Mouse (Mus musculus) intestine, embryonic 15.5 days (tissue): ENCODE data around the gene Unc5c. TPM values are rescaled to one million over a fixed set of nuclear protein-coding genes. Genes with fewer than 3 reads are reported as not detected.

Experiments
- ATAC-seq: fragments of 200-750 bp; cut with Nextera tagmentation; 2 replicates; pipeline ENCODE4 v1.8.0; 2017; ENCODE audit warnings: moderate TSS enrichment, moderate library complexity
- H3K27ac ChIP-seq: fragments of 300-500 bp; sonication (generic); 2 replicates; pipeline ENCODE4 v1.5.1; 2015; ENCODE audit warnings: mild to moderate bottlenecking, inconsistent platforms
- H3K27me3 ChIP-seq: fragments of 300-500 bp; sonication (generic); replicated peaks from 2 replicates; pipeline ENCODE4 v1.6.1; 2015; ENCODE audit warnings: inconsistent platforms
- H3K36me3 ChIP-seq: fragments of 300-500 bp; sonication (generic); 2 replicates; pipeline ENCODE4 v1.6.1; 2015; ENCODE audit warnings: inconsistent platforms
- H3K4me1 ChIP-seq: fragments of 300-500 bp; sonication (generic); replicated peaks from 2 replicates; pipeline ENCODE4 v1.6.1; 2015; ENCODE audit warnings: inconsistent platforms
- H3K4me2 ChIP-seq: fragments of 300-500 bp; sonication (generic); replicated peaks from 2 replicates; pipeline ENCODE4 v1.6.1; 2015; ENCODE audit warnings: mild to moderate bottlenecking, inconsistent platforms
- H3K4me3 ChIP-seq: fragments of 300-500 bp; sonication (generic); replicated peaks from 2 replicates; pipeline ENCODE4 v1.5.1; 2015; ENCODE audit warnings: inconsistent platforms
- H3K9ac ChIP-seq: fragments of 300-500 bp; sonication (generic); 2 replicates; pipeline ENCODE4 v1.6.1; 2015; ENCODE audit warnings: inconsistent platforms
- H3K9me3 ChIP-seq: fragments of 300-500 bp; sonication (generic); 2 replicates; pipeline ENCODE4 v1.6.1; 2016; ENCODE audit warnings: inconsistent platforms
- WGBS: fragments of 180-500 bp; shearing (Covaris S2); methylation state at CpG from one replicate; pipeline ENCODE4 v1.1.7; 2015; 5-methylcytosine and 5-hydroxymethylcytosine counted together
- polyA plus RNA-seq: library from polyadenylated mRNA; unstranded; fragments of >200 nt; fragmentation: Nextera tagmentation; extraction: Ambion mirVana; gene quantifications from 2 replicates; pipeline ENCODE4 v1.2.1, GENCODE M21; 2015

The Unc5c gene
- polyA plus RNA-seq, 1 experiment from 2014 or later, result 8.9 TPM

DNA sequence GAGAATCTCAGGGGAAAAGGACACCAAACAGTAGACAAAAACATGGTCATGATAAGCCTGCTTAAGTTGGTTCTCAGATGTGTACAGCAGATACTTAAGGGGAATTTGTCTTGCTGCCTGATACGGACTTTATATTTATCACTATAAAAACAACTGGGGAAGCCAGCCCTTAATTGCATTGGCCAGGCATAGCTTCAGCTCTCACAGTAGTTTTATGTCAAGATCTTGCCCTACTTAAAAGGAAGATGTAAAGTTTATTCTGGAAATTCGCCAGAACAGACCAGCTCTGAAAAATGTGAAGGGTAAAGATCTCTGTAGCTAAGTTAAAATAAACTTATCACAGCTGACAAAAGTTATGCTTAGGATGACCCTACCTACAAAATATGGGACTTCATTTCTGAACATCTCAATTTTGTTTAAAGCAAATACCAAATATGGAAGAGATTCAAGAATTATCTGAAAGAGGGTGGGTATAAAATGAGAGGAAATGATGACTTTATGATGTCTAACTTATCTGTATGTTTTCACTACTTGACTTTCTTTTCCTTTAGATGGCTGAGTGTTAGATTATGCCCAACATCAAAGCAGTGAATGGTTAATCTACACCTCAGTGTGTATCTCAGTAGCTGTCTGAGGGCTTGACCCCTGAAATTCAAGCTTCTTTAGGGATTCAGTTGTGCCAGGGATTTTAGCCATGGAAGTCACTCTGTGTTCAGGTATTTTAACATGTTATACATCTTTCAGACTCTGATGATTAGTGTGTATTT, 18.8 kb downstream of the Unc5c start:
- no peak overlapping the region for H3K4me2 ChIP-seq
- ATAC-seq, result peak; percentile 41; the same call in 1 of the 2 replicates
- no peaks in the 10 kb centered on the region for H3K36me3 ChIP-seq
- H3K9me3 ChIP-seq, result no peaks in the 10 kb centered on the region
- no peaks in the 10 kb centered on the region for H3K27me3 ChIP-seq
- no peaks in the 10 kb centered on the region for H3K4me1 ChIP-seq
- WGBS, result 36% methylated on average over 2 of the region's 2 CpGs
- no peak overlapping the region for H3K9ac ChIP-seq
- no peak overlapping the region for H3K4me3 ChIP-seq
- no peak overlapping the region for H3K27ac ChIP-seq

DNA sequence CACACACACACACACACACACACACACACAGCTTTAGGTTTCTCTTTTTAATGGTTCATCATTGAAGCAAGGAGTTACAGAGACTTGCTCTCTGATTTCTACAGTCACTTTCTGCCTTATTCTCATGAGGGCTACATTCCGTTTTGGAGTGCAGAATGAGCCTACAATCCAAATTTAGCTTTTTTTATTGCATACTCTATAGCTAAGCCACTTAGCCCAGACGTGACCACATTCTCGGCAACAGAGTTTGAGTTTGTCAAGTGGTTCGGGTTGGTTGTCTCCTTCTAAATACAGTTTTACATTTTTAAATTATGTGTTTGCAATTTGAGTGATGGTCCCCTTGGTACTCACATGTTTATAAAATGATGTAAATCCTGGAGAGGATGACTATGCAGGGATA, 20.2 kb downstream of the Unc5c start:
- no peak for ATAC-seq
- no peaks in the 10 kb centered on the region for H3K9me3 ChIP-seq
- no peaks in the 10 kb centered on the region for H3K4me1 ChIP-seq
- H3K4me3 ChIP-seq, result no peak overlapping the region
- no peaks in the 10 kb centered on the region for H3K27me3 ChIP-seq
- no peak overlapping the region for H3K9ac ChIP-seq
- no peak overlapping the region for H3K4me2 ChIP-seq
- no peak overlapping the region for H3K27ac ChIP-seq
- 60% methylated on average over 4 of the region's 4 CpGs for WGBS
- H3K36me3 ChIP-seq, result no peaks in the 10 kb centered on the region

DNA sequence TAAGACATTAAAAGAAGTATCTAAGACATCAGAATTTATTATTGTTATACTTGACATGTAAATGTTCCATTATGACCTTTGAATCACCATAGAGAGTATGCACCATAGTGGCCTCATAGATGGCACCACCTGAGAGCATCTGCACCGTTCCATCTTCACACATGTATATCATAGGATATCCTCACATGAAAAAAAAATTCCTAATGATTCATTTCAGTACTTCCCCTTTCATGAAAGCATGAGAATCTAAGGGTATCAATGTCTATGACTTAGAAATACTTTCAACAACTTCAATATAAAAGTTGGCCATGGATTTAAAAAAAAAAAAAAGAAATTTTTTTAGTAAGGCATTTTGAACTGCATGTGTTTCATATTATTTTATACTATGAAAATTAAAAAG, 25.6 kb downstream of the Unc5c start:
- Histone ChIP-seq H3K27me3 (no peaks in the 10 kb centered on the region), H3K27ac (no peak overlapping the region), H3K4me3 (no peak overlapping the region), H3K9me3 (no peaks in the 10 kb centered on the region), H3K36me3 (no peaks in the 10 kb centered on the region), H3K4me2 (no peak overlapping the region), H3K4me1 (0 out of 2 replicates have a peak, but pooled peaks cover 6% of the 10 kb centered on the region), H3K9ac (no peak overlapping the region)
- ATAC-seq, result no peak
- 88% methylated on average over 1 of the region's 1 CpGs for WGBS

DNA sequence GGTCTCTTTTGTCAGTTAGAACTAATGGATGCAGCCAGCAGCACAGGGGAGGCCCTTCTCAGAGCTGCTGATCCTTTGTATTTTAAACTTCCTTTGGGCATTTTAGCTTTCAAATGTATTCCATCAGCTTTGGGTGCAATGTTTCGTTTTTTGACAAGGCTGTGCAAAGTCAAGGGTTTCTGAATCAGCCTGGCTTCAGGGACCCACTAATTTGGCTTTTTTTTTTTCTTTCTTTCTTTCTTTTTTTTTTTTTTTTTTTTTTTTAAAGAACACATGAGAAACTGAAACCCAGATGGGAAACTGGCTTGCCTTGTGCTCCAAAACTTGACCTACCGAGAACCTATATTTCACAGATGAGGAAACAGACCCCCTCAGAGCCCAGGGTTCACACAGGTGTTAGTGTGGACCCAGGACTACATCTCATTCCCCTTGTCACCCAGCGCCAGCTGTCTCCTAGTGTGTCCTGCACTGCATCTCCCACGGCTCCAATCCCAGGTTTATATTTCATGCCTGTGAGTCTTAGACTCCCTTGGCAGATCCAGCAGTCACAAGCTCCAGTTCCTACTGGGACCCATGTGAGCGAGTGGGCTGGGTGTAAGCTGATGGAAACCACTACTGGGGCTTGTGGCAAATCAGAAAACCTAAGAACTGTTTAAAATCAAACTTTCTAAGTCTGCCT, 26.4 kb downstream of the Unc5c start:
- Histone ChIP-seq H3K4me2 (0 out of 2 replicates have a peak overlapping the region, but pooled peaks have one; percentile 2), H3K9me3 (no peaks in the 10 kb centered on the region), H3K36me3 (no peaks in the 10 kb centered on the region), H3K27me3 (no peaks in the 10 kb centered on the region), H3K9ac (no peak overlapping the region), H3K4me1 (0 out of 2 replicates have a peak, but pooled peaks cover 6% of the 10 kb centered on the region), H3K27ac (peak overlapping the region; percentile 27; the same call in 1 of the 2 replicates), H3K4me3 (no peak overlapping the region)
- 34% methylated on average over 5 of the region's 5 CpGs for WGBS
- ATAC-seq, result peak; percentile 41; the same call in 1 of the 2 replicates

DNA sequence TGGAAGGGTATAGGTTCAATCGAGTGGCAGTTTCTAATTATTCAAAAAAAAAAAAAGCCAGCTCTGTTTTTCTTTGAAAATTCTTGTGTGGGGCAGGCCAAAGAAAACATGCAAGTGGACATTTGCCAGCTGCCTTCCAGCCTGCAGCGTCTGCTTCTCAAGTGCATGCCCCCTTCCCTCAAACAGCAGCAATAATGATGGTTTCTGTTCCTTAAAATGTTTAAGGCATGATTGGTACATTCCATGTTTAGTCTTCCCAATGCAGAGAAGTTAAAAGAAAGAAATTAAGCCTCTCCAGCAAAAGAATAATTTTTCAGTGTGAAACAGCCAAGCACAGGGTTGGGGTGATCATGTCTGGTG, 26.9 kb downstream of the Unc5c start:
- peak overlapping the region; percentile 27; the same call in 1 of the 2 replicates for H3K27ac ChIP-seq
- no peak overlapping the region for H3K4me3 ChIP-seq
- H3K9ac ChIP-seq, result no peak overlapping the region
- no peaks in the 10 kb centered on the region for H3K36me3 ChIP-seq
- WGBS, result 24% methylated on average over 2 of the region's 2 CpGs
- no peaks in the 10 kb centered on the region for H3K9me3 ChIP-seq
- 0 out of 2 replicates have a peak, but pooled peaks cover 6% of the 10 kb centered on the region for H3K4me1 ChIP-seq
- no peaks in the 10 kb centered on the region for H3K27me3 ChIP-seq
- no peak for ATAC-seq
- H3K4me2 ChIP-seq, result 0 out of 2 replicates have a peak overlapping the region, but pooled peaks have one; percentile 2

DNA sequence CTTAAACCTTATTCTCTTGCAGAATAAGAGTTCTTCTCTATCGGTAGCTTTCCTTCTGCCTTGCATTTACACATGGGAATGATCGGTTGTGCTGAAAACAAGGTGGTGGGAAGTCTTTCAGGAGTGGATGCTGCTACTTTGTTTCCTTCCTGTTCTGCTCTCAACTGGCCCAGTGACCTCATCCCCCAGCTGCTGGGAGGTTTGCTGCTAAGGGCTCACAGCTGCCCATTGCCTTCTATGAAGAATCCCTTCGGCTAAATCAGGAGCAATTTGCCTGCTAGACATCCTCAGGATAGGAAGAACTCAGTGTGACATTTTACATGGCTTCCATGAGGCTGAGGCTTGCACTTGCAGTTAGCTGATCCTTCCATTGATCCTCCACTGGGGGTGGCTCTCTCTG, 28.0 kb downstream of the Unc5c start:
- Histone ChIP-seq H3K27ac (no peak overlapping the region), H3K9me3 (no peaks in the 10 kb centered on the region), H3K4me1 (0 out of 2 replicates have a peak, but pooled peaks cover 8% of the 10 kb centered on the region), H3K4me2 (no peak overlapping the region), H3K9ac (no peak overlapping the region), H3K36me3 (no peaks in the 10 kb centered on the region), H3K4me3 (no peak overlapping the region), H3K27me3 (no peaks in the 10 kb centered on the region)
- WGBS, result 44% methylated on average over 3 of the region's 3 CpGs
- ATAC-seq, result no peak

DNA sequence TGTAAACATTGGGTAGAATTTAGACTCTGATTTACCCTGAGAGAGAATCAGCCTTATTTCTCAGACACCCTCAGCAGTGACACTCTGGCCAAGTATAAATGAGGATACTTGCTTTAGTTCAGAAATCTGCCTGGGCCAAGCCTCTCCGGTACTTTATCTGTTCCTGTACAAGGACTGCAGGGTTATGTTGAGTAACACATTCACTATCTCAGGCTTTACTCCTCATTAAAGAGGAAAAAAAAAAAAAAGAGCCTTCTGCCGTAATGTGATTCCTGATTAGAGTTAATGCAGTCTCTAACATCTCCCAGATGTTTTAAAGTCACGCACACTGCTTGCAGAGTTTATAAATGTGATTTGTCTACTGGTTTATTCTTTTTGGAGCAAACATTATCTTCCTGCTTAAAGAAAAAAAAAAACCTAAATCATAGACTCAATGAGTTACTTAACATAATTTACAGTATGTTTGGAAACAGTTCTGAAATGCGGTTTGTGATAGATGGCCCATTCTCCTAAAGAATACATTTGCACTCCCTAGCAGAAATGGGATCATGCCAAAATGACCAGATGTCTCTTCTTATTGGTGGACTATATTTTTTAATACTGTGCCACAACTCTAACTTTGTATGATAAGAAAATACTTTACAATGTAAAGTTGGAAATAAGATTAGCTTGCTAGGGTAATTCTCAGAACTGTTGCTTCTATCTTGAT, 33.5 kb downstream of the Unc5c start:
- H3K4me1 ChIP-seq, result 0 out of 2 replicates have a peak, but pooled peaks cover 2% of the 10 kb centered on the region
- no peak overlapping the region for H3K9ac ChIP-seq
- peak; percentile 59 for ATAC-seq
- no peak overlapping the region for H3K4me2 ChIP-seq
- 0 out of 2 replicates have a peak overlapping the region, but pooled peaks have one; percentile 13 for H3K27ac ChIP-seq
- H3K36me3 ChIP-seq, result no peaks in the 10 kb centered on the region
- no peaks in the 10 kb centered on the region for H3K9me3 ChIP-seq
- no peaks in the 10 kb centered on the region for H3K27me3 ChIP-seq
- no peak overlapping the region for H3K4me3 ChIP-seq
- 34% methylated on average over 4 of the region's 4 CpGs for WGBS

DNA sequence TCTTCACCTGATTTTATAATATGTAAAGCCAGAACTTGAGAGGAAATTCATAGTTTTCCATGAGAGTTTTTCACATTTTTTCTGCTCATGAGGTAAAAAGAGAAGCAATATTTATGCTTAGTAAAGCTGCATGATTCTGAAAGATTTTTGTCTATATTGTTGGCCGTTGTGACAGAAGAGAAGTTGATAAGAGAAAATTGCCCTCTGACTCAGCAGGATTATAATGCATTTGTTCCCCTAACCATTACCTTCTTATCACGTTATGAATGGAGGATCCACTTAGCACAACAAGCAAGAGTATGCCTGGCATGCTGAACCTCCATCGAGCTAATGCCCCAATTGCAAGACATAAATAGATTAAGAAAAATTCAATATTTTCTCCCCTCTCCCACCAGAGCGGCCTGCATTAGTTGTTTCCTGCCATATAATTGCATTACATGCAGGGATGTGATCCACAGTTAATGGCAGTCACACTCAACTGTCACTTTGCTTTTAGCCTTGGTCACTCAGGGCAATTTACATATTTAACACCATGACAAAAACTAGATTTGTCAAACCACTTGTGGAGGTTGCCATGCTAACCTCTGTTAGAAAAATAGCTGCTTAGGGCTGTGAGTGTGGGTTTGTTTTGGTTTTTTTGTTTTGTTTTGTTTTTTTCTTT, 37.0 kb downstream of the Unc5c start:
- Histone ChIP-seq H3K4me3 (no peak overlapping the region), H3K9me3 (no peaks in the 10 kb centered on the region), H3K4me2 (no peak overlapping the region), H3K4me1 (0 out of 2 replicates have a peak, but pooled peaks cover 2% of the 10 kb centered on the region), H3K36me3 (no peaks in the 10 kb centered on the region), H3K27me3 (no peaks in the 10 kb centered on the region), H3K9ac (no peak overlapping the region), H3K27ac (no peak overlapping the region)
- no peak for ATAC-seq
- WGBS, result 56% methylated on average over 4 of the region's 4 CpGs

DNA sequence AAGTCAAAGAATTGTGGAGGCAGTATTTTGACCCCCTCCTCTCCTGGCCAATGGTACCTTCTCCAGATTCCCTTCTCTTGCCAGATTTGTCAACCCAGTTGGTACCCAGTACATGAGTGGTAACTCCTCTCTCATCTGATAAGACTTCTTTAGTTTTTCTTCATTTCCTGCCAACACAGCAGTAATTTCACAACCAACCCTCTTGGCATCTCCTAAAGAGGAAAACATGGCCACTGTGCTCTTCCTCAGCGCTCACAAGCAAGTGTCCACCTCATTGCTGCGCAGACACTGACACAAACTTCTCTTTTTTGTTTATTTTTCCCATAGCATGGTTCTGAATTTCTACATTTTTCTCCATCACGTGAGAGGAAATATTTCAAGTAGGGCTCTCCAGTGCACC, 38.3 kb downstream of the Unc5c start:
- ATAC-seq, result no peak
- Histone ChIP-seq H3K36me3 (no peaks in the 10 kb centered on the region), H3K27ac (no peak overlapping the region), H3K4me2 (no peak overlapping the region), H3K4me1 (no peaks in the 10 kb centered on the region), H3K9me3 (no peaks in the 10 kb centered on the region), H3K27me3 (no peaks in the 10 kb centered on the region), H3K4me3 (no peak overlapping the region), H3K9ac (no peak overlapping the region)
- 71% methylated on average over 3 of the region's 3 CpGs for WGBS

DNA sequence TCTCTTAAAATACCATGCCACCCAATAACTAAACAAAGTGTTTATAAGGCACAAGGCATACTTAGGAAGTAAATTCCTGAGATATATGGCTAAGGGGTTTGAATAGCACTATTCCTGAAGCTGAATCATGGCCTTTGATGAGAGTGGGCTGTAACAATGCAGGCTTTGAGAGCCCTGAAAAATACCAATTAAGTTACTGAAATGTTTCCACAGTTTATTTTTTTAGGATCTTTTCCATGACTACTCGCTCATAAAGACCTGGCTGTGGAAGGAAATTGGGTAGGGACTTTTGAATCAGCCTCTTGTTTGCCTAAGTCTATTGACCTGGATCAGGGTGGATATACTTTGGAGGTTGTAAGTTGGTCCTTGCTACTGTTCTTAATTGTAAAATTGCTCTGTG, 44.8 kb downstream of the Unc5c start:
- Histone ChIP-seq H3K36me3 (no peaks in the 10 kb centered on the region), H3K4me2 (no peak overlapping the region), H3K27ac (no peak overlapping the region), H3K27me3 (no peaks in the 10 kb centered on the region), H3K4me1 (no peaks in the 10 kb centered on the region), H3K4me3 (no peak overlapping the region), H3K9me3 (no peaks in the 10 kb centered on the region), H3K9ac (no peak overlapping the region)
- no peak for ATAC-seq
- 66% methylated on average over 1 of the region's 1 CpGs for WGBS

DNA sequence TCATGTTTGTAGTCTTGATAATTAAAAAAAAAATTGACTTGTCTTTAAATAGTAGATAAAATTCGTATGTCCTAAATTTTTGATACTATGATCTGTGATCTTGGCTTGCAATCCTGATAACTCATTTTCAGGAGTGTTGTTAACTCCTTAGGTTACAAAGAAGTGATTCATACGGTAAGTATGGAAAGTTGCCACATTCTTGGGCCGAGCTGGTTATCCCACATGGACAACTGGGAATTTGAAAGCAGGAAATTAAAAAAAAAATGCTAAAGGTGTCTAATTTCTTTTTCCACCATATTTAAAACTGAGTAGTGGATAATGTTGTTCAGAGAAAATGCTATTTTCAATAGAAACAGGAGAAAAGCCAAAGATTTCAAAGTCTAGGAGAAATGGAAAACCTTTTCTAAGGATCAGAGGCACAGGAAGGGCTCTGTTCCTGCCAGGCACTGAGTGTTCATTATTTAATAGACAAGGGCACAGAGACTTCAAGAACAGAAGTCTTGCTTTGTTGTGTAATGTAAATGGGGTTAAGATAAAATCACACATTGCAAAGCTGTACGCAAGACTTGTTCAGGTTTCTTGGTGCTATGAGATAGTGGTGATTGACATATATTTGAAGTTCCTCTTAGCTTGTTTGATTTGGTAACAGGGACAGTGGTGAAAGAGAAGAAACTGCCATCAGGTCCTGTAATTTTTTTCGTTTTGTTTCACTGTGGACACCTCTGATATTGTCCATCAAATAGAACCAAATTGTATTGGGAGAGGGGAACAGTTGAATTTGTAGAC, 46.4 kb downstream of the Unc5c start:
- no peak overlapping the region for H3K9ac ChIP-seq
- no peaks in the 10 kb centered on the region for H3K4me1 ChIP-seq
- WGBS, result 76% methylated on average over 5 of the region's 5 CpGs
- no peak overlapping the region for H3K27ac ChIP-seq
- no peak overlapping the region for H3K4me2 ChIP-seq
- no peak overlapping the region for H3K4me3 ChIP-seq
- H3K36me3 ChIP-seq, result no peaks in the 10 kb centered on the region
- H3K27me3 ChIP-seq, result no peaks in the 10 kb centered on the region
- no peaks in the 10 kb centered on the region for H3K9me3 ChIP-seq
- no peak for ATAC-seq
